Mouse (Mus musculus) layer of hippocampus, adult 8-10 months (tissue): ENCODE data around the gene Ccdc27. TPM values are rescaled to one million over a fixed set of nuclear protein-coding genes. Genes with fewer than 3 reads are reported as not detected.
A peak's percentile ranks its signal among the peaks of the same experiment; 100 is the strongest.

ENCODE experiments used
- DNase-seq, 2 experiments: peaks; one replicate each; pipeline ENCODE4 v3.0.0; 2022; ENCODE audit warnings: low spot score in 2 of 2
- total RNA-seq, 4 experiments: library from RNA; stranded (reverse); gene quantifications; 2 replicates each; pipeline ENCODE4 v1.2.4; 2022

The Ccdc27 gene
- total RNA-seq, result under 1 TPM; 0.85 to 0.99 (median 0.89) TPM

- DNase-seq, result no peak
These were observed at the start of gene Ccdc27 for GRCm38 (mm10) chr4:154042577-154042976. TSS of gene Ccdc27 (minus strand) at chr4:154042677.

GRCm38 (mm10) chr4:154091356-154091755 lies 48.9 kb upstream of the Ccdc27 start:
- DNase-seq, result no peak

GRCm38 (mm10) chr4:154089205-154089604 lies 46.7 kb upstream of the Ccdc27 start:
- no peak for DNase-seq

GRCm38 (mm10) chr4:154086436-154086835 lies 44.0 kb upstream of the Ccdc27 start:
- no peak for DNase-seq

- peak; percentile 28 to 47 for DNase-seq
These were observed 43.4 kb upstream of the Ccdc27 start for GRCm38 (mm10) chr4:154085856-154086255.

- DNase-seq, result no peak
These were observed 39.5 kb upstream of the Ccdc27 start for GRCm38 (mm10) chr4:154081974-154082373.

- DNase-seq, result no peak
These were observed 38.5 kb upstream of the Ccdc27 start for GRCm38 (mm10) chr4:154081021-154081420.

- no peak for DNase-seq
These were observed 37.7 kb upstream of the Ccdc27 start for GRCm38 (mm10) chr4:154080211-154080610.

GRCm38 (mm10) chr4:154071941-154072340 lies 29.5 kb upstream of the Ccdc27 start:
- no peak for DNase-seq

GRCm38 (mm10) chr4:154071521-154071920 lies 29.0 kb upstream of the Ccdc27 start:
- DNase-seq, result no peak

GRCm38 (mm10) chr4:154070896-154071295 lies 28.4 kb upstream of the Ccdc27 start:
- no peak for DNase-seq

GRCm38 (mm10) chr4:154064827-154065773 lies 22.6 kb upstream of the Ccdc27 start:
- peak; percentile 42 to 46 for DNase-seq

- DNase-seq, result no peak
These were observed 15.2 kb upstream of the Ccdc27 start for GRCm38 (mm10) chr4:154057696-154058095.

- DNase-seq, result no peak
These were observed 14.2 kb upstream of the Ccdc27 start for GRCm38 (mm10) chr4:154056661-154057060.

- DNase-seq, result no peak
These were observed 13.6 kb upstream of the Ccdc27 start for GRCm38 (mm10) chr4:154056046-154056445.

GRCm38 (mm10) chr4:154055482-154055881 lies 13.0 kb upstream of the Ccdc27 start:
- DNase-seq, result no peak

- DNase-seq, result no peak
These were observed 10.6 kb upstream of the Ccdc27 start for GRCm38 (mm10) chr4:154053065-154053464.

- DNase-seq, result no peak
These were observed 8.9 kb upstream of the Ccdc27 start for GRCm38 (mm10) chr4:154051401-154051800.

GRCm38 (mm10) chr4:154045837-154046236 lies 3.4 kb upstream of the Ccdc27 start:
- DNase-seq, result no peak

- no peak for DNase-seq
These were observed 5.4 kb downstream of the Ccdc27 start for GRCm38 (mm10) chr4:154037123-154037522.

GRCm38 (mm10) chr4:154028646-154029045 lies 13.8 kb downstream of the Ccdc27 start:
- no peak for DNase-seq

GRCm38 (mm10) chr4:154028066-154028465 lies 14.4 kb downstream of the Ccdc27 start:
- DNase-seq, result no peak

- DNase-seq, result no peak
These were observed 16.1 kb downstream of the Ccdc27 start for GRCm38 (mm10) chr4:154026441-154026761.
